In genomic region chr11:88583259-88583833, GRCm38 (mm10) we compare ENCODE assay signal across 8 mouse cellular contexts.
DNase-seq lines count a peak whose midpoint lies in the region; ATAC-seq lines count a peak whose summit lies in the region.

No protein-coding gene starts in this region.

- H3K27ac ChIP-seq in liver, embryonic 11.5 days (ENCODE audit: low read depth, low read length): peak overlapping the region; percentile 1; the same call in 1 of the 2 replicates
- H3K27ac ChIP-seq in embryonic facial prominence, embryonic 10.5 days (replicated peaks): peak overlapping the region; percentile 87
- peak overlapping the region; percentile 91 for H3K27ac ChIP-seq in intestine, embryonic 16.5 days (ENCODE audit: low read length)
- peak overlapping the region; percentile 77 for H3K27ac ChIP-seq in neural tube, embryonic 15.5 days (replicated peaks)

- H3K4me1 ChIP-seq in liver, embryonic 11.5 days (replicated peaks; ENCODE audit: control insufficient read depth, insufficient read depth, low read length): peaks cover 35% of the 10 kb centered on the region
- H3K4me1 ChIP-seq in embryonic facial prominence, embryonic 10.5 days: peaks cover 89% of the 10 kb centered on the region
- peaks cover 53% of the 10 kb centered on the region for H3K4me1 ChIP-seq in intestine, embryonic 16.5 days (ENCODE audit: control insufficient read depth, insufficient read depth, low read length)
- peaks cover 82% of the 10 kb centered on the region for H3K4me1 ChIP-seq in neural tube, embryonic 15.5 days

- ATAC-seq in liver, embryonic 11.5 days (replicated peaks; ENCODE audit: low FRiP score): no peak
- peak; percentile 22; the same call in 1 of the 2 replicates for ATAC-seq in intestine, embryonic 16.5 days
- ATAC-seq in neural tube, embryonic 15.5 days (ENCODE audit: low FRiP score): peak; percentile 66

- H3K36me3 ChIP-seq in liver, embryonic 11.5 days (ENCODE audit: control insufficient read depth, insufficient read depth, low read length): no peaks in the 10 kb centered on the region
- peaks cover 34% of the 10 kb centered on the region for H3K36me3 ChIP-seq in embryonic facial prominence, embryonic 10.5 days (replicated peaks)
- no peaks in the 10 kb centered on the region for H3K36me3 ChIP-seq in intestine, embryonic 16.5 days (ENCODE audit: control insufficient read depth, insufficient read depth, low read length)
- no peaks in the 10 kb centered on the region for H3K36me3 ChIP-seq in neural tube, embryonic 15.5 days

- 36% methylated on average over 8 of the region's 8 CpGs for WGBS in liver, embryonic 11.5 days
- 3% methylated on average over 8 of the region's 8 CpGs for WGBS in embryonic facial prominence, embryonic 10.5 days
- WGBS in intestine, embryonic 16.5 days: 19% methylated on average over 8 of the region's 8 CpGs
- WGBS in neural tube, embryonic 15.5 days: 10% methylated on average over 8 of the region's 8 CpGs

- H3K4me2 ChIP-seq in liver, embryonic 11.5 days: no peak overlapping the region
- no peak overlapping the region for H3K4me2 ChIP-seq in intestine, embryonic 16.5 days (ENCODE audit: low read depth, low read length)
- H3K4me2 ChIP-seq in neural tube, embryonic 15.5 days: no peak overlapping the region

- DNase-seq in liver, embryonic 11.5 days (ENCODE audit: low spot score): no peak
- no peak for DNase-seq in liver
- DNase-seq in embryonic facial prominence, embryonic 10.5 days (ENCODE audit: low spot score): peak; percentile 62
- no peak for DNase-seq in spleen, adult 12 weeks (ENCODE audit: low spot score)
- DNase-seq in right cerebral cortex, postnatal 4 days: no peak
- no peak for DNase-seq in thymus, postnatal 25 days

- H3K4me3 ChIP-seq in liver, embryonic 11.5 days (ENCODE audit: low read depth, low read length): no peak overlapping the region
- H3K4me3 ChIP-seq in embryonic facial prominence, embryonic 10.5 days: peak overlapping the region; percentile 40
- H3K4me3 ChIP-seq in intestine, embryonic 16.5 days (ENCODE audit: low read length): no peak overlapping the region
- no peak overlapping the region for H3K4me3 ChIP-seq in neural tube, embryonic 15.5 days (replicated peaks)

- H3K9ac ChIP-seq in liver, embryonic 11.5 days (ENCODE audit: low read depth, low read length): no peak overlapping the region
- peak overlapping the region; percentile 38; the same call in 1 of the 2 replicates for H3K9ac ChIP-seq in intestine, embryonic 16.5 days (ENCODE audit: low read depth, low read length)
- no peak overlapping the region for H3K9ac ChIP-seq in neural tube, embryonic 15.5 days (replicated peaks)

- H3K27me3 ChIP-seq in liver, embryonic 11.5 days (replicated peaks; ENCODE audit: control insufficient read depth, insufficient read depth, low read length): no peaks in the 10 kb centered on the region
- no peaks in the 10 kb centered on the region for H3K27me3 ChIP-seq in embryonic facial prominence, embryonic 10.5 days (replicated peaks; ENCODE audit: low read depth, poor library complexity, severe bottlenecking)
- no peaks in the 10 kb centered on the region for H3K27me3 ChIP-seq in intestine, embryonic 16.5 days (replicated peaks; ENCODE audit: control insufficient read depth, insufficient read depth, low read length)
- no peaks in the 10 kb centered on the region for H3K27me3 ChIP-seq in neural tube, embryonic 15.5 days (replicated peaks)

- no peaks in the 10 kb centered on the region for H3K9me3 ChIP-seq in liver, embryonic 11.5 days (ENCODE audit: control insufficient read depth, low read length)
- no peaks in the 10 kb centered on the region for H3K9me3 ChIP-seq in embryonic facial prominence, embryonic 10.5 days
- no peaks in the 10 kb centered on the region for H3K9me3 ChIP-seq in intestine, embryonic 16.5 days (ENCODE audit: control insufficient read depth, low read length)
- no peaks in the 10 kb centered on the region for H3K9me3 ChIP-seq in neural tube, embryonic 15.5 days (replicated peaks)

Comparison
In these comparisons a context has a peak if more than half of its experiments do, and no peak if none do; other contexts are left out.
1. H3K27ac ChIP-seq: peak in every context shown above with its lines; median percentile 91 in intestine, embryonic 16.5 days; 87 in embryonic facial prominence, embryonic 10.5 days; 77 in neural tube, embryonic 15.5 days; 1 in liver, embryonic 11.5 days.